Mouse (Mus musculus): Measurements from ENCODE around the gene Asphd2.

Gene Asphd2

DNA sequence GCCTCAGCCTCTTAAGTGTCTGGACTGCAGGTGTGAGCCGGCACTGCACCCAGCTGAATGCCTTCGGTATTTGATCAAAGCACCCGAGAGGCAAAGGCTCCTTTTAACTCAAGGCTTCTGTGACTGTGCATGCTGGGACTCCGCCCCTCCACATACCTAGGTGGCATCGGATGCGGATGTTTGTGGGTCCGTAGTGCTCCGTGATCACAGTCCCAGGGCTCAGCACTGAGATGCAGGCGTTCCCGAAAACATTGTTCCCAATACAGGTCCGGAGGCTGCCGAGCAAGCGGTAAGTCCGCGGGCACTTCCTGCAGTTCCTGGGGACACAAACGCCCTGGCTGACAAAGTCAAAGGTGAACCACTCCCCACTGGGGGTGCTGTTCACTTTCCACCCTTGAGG is 3.7 kb downstream of the Asphd2 start:
- no peak for DNase-seq (ENCODE audit: low spot score)

- no peak for DNase-seq (ENCODE audit: low spot score)
Measured at GRCm38 (mm10) chr5:112389352-112389751, 5.3 kb downstream of the Asphd2 start.

DNA sequence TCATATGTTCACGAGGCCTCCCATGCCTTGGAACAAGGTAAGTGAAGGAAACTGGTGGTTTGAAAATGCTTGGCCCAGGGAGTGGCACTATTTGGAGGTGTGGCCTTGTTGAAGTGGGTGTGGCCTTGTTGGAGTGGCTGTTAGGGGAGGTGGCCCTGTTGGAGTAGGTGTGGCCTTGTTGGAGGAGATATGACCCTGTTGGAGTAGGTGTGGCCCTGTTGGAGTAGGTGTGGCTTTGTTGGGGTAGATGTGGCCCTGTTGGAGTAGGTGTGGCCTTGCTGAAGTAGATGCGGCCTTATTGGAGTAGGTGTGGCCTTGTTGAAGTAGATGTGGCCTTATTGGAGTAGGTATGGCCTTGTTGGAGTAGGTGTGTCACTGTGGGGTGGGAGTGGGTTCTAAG is 8.7 kb downstream of the Asphd2 start:
- DNase-seq (ENCODE audit: low spot score): no peak

GRCm38 (mm10) chr5:112384805-112385472 is 9.7 kb downstream of the Asphd2 start:
- DNase-seq (ENCODE audit: low spot score): no peak

DNA sequence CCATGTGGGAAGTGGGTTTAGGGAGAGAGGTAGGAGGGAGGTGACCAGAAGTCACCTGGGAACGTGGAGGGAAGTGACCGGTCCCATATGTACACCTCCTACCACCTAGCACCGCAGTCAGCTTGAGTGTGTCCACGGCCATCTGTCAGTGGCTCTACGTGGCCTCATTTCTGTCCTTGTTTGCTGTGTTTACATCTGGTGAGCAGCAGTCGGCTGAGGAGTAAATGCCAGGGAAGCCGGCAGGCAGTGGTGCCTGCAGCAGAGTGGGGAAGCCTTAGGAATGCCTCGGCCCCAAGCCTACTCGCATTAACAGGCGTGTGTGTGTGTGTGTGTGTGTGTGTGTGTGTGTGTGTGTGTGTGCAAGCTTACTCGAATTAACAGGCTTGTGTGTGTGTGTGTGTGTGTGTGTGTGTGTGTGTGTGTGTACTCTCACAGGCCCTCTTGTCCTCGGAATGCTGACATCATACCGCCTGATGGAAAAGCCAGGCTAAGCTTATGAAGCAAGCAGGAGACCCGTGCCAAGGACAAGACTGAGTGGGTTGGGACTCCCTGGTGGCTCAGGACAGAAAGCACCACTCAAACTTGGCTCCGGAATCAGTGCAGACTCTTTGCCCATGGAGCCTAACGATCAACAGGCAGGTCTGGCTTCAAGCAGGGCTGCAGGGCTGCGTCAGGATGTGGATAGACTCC is 11.9 kb downstream of the Asphd2 start:
- peak; percentile 31 for DNase-seq (ENCODE audit: low spot score)

GRCm38 (mm10) chr5:112382042-112382441 is 12.6 kb downstream of the Asphd2 start:
- DNase-seq (ENCODE audit: low spot score): no peak

DNA sequence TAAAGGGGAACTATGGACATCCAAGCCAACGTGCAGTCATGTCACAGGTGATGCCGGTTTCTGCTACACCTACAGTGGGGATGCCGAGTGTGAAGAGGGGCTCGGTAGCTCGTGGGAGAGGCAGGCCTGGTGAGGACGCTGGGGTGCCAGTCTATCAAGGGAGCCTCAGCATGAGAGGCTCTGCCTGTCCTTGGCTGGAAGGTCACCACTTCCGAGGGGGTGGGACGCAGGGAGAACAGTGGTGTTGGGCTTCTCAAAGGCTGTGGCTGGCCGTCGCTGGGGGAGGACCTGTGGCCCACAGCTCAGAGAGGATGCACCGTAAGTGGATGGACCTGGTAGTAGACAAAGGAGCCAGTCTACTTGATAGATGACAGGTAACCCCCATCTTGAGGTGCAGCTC is 13.5 kb downstream of the Asphd2 start:
- DNase-seq (ENCODE audit: low spot score): no peak

- no peak for DNase-seq (ENCODE audit: low spot score)
Measured at GRCm38 (mm10) chr5:112378716-112379115, 15.9 kb downstream of the Asphd2 start.

DNA sequence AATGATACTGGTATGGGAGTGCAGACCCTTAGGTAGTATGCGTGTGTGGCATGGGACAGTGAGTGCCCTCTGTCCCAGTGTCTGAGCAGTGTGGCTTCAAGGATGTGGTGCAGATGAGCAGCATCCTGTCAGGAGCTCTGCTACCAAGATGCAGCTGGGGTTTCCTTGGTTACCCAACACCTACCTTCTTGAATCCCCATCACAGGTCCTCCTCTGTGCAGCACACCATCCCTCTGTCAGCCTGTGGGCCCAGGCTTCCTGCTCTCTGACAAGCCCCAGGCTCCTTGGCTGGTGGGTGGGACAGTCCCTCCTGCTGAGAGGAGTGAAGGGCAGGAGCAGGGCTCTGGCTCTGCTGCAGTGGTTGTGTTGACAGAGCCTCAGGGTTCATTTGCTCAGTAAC is 17.3 kb downstream of the Asphd2 start:
- DNase-seq (ENCODE audit: low spot score): no peak

GRCm38 (mm10) chr5:112376111-112376510 is 18.6 kb downstream of the Asphd2 start:
- no peak for DNase-seq (ENCODE audit: low spot score)

- no peak for DNase-seq (ENCODE audit: low spot score)
Measured at GRCm38 (mm10) chr5:112371933-112372332, 22.7 kb downstream of the Asphd2 start.

GRCm38 (mm10) chr5:112370236-112370813 is 24.3 kb downstream of the Asphd2 start:
- no peak for DNase-seq (ENCODE audit: low spot score)

GRCm38 (mm10) chr5:112369326-112369725 is 25.3 kb downstream of the Asphd2 start:
- no peak for DNase-seq (ENCODE audit: low spot score)

DNA sequence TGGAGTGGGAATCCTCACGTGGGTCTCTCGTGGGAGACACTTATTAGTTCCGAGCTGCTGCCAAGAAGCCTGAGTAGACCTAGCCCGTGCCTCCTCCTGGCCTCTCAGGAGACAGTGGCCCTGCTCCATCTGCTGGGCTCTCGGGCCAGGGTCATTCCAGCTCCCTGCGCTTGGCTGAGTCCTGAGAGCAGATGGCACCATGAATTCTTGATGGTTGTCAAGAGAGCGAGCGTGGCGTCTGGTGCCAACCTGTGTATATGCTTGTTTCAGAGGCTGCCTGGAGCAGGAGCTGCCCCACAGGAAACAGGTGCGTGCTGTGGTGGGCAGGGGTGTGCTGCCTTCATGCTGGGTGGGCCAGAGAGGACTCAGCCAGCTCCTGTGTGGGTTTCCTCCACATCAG is 26.0 kb downstream of the Asphd2 start:
- no peak for DNase-seq (ENCODE audit: low spot score)

DNA sequence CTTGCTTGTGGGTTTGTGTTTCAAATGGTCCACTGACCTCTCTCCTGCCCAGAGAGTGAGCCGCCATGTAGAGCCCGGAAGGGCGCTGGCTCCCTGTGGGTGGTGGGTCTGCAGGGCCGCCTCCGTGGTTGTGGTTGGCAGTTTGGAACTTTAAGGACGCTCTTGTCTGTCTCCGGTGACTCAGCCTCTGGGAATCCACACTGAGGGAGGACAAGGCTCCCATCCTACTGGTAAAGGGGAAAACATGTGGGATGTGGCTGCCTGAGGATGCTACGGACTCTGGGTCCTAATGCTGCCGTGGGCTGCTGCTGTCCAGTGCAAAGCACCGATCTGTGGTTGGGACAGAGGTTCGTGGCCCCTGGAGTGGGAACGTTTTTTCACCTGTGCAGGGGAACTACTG is 26.7 kb downstream of the Asphd2 start:
- no peak for DNase-seq (ENCODE audit: low spot score)

GRCm38 (mm10) chr5:112367338-112367737 is 27.3 kb downstream of the Asphd2 start:
- DNase-seq (ENCODE audit: low spot score): no peak

DNA sequence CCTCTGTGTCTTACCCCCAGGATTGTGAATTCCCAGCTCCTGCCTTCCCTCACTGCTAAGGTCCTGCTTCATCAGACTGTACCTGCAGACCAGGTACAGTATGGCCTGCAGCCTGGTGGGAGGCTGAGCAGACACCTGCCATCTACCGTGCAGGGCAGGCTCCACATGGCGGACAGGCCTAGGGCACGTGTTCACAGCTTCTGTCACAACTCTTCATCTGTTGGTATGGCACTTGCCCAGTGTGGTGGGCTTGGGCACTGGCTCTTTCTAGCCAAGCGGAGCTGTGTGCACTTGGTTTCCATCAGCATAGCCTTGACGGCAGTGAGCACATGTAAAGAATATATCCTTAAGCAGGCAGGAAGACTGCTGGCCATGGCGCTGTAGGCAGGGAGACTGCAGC is 27.8 kb downstream of the Asphd2 start:
- DNase-seq (ENCODE audit: low spot score): no peak

GRCm38 (mm10) chr5:112364184-112364797 is 30.4 kb downstream of the Asphd2 start:
- no peak for DNase-seq (ENCODE audit: low spot score)

DNA sequence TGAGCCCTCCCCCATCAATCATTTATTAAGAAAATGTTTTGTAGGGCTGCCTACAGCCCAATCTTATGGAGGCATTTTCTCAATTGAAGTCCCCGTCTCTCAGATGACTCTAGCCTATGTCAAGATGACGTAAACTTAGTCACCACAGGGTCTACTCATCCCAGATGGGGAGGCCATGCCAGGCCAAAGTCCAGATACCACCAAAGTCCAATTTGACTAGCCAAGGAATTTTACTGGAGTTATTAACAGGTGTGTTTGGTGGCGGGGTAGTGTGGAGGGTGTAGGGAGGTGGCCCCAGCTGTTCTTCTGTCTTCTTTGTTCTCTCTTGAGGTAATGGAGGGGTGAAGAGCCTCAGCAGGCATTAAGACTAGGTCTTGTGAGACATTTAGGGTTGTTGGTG is 34.6 kb downstream of the Asphd2 start:
- DNase-seq (ENCODE audit: low spot score): no peak

GRCm38 (mm10) chr5:112359520-112359919 is 35.1 kb downstream of the Asphd2 start:
- no peak for DNase-seq (ENCODE audit: low spot score)

DNA sequence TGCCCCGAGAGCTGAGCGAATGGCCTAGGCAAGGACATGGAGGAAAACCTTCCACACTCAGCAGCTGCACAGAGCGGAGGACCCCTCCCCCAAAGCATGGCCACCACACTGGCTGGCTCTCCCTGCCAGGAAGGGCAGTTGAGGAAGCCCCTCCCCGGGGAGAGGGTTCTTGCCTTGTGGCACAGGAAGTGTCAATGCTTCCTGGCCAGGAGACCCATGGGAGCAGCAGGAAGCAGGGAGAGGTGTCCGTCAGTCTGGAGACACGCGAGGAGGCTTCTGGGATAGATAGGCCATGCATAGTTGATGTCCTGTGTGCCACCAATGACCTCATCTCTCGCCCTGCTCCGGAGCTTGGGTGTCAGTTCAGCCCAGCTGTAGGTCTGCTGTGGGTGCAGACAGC is 38.3 kb downstream of the Asphd2 start:
- no peak for DNase-seq (ENCODE audit: low spot score)

- DNase-seq (ENCODE audit: low spot score): no peak
Measured at GRCm38 (mm10) chr5:112355910-112356309, 38.8 kb downstream of the Asphd2 start, which contains the start of gene Gm6583. Gm6583 (minus strand) TSS chr5:112356033.

DNA sequence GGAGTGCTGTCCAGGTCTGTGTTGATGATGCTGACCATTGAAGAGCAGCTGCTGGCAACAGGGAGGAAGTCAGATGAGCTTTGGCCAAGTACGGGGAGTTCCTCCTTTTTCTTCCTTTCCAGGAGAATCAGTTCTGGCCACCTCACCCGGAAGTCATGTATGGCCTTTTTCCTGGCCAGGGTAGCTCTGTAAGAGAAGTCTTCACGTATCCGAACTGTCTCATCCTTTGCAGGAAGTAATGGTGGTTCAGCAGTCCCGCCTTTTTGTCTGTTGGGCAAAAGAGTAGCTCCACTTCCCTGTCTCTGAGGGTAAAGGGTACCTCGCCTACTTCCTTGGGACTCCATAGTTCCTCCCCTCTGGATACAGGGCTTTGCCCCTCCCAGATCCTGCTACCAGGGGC is 39.2 kb downstream of the Asphd2 start:
- no peak for DNase-seq (ENCODE audit: low spot score)
